Mouse (Mus musculus): ENCODE results near the gene Adipor1.

Adipor1 gene

GRCm38 (mm10) chr1:134415168-134415831, at the start of gene Adipor1:
Gene Adipor1, plus strand, starts transcription at chr1:134415378.
- DNase-seq (ENCODE audit: low spot score in 2 of 2), result peak; percentile 98

- no peak for DNase-seq (ENCODE audit: low spot score in 2 of 2)
These were observed 49.7 kb upstream of the Adipor1 start for GRCm38 (mm10) chr1:134365491-134365890.

- peak; percentile 71 to 81 for DNase-seq (ENCODE audit: low spot score in 2 of 2)
These were observed 46.3 kb upstream of the Adipor1 start for GRCm38 (mm10) chr1:134368777-134369337.

GRCm38 (mm10) chr1:134374124-134374523, 41.1 kb upstream of the Adipor1 start:
- DNase-seq (ENCODE audit: low spot score in 2 of 2), result no peak

- no peak for DNase-seq (ENCODE audit: low spot score in 2 of 2)
These were observed 34.1 kb upstream of the Adipor1 start for GRCm38 (mm10) chr1:134381051-134381450.

GRCm38 (mm10) chr1:134381795-134382625, 33.2 kb upstream of the Adipor1 start:
- peak; percentile 18 to 26 for DNase-seq (ENCODE audit: low spot score in 2 of 2)

GRCm38 (mm10) chr1:134384581-134384980, 30.6 kb upstream of the Adipor1 start:
- DNase-seq (ENCODE audit: low spot score in 2 of 2), result no peak

- DNase-seq (ENCODE audit: low spot score in 2 of 2), result no peak
These were observed 30.0 kb upstream of the Adipor1 start for GRCm38 (mm10) chr1:134385176-134385575.

GRCm38 (mm10) chr1:134385666-134386065, 29.5 kb upstream of the Adipor1 start, which contains the start of gene 4933406M09Rik:
Gene 4933406M09Rik, plus strand, starts transcription at chr1:134385940.
- no peak for DNase-seq (ENCODE audit: low spot score in 2 of 2)

- no peak for DNase-seq (ENCODE audit: low spot score in 2 of 2)
These were observed 21.4 kb upstream of the Adipor1 start for GRCm38 (mm10) chr1:134393827-134394226.

GRCm38 (mm10) chr1:134398210-134398609, 17.0 kb upstream of the Adipor1 start:
- DNase-seq (ENCODE audit: low spot score in 2 of 2), result no peak

GRCm38 (mm10) chr1:134399735-134400134, 15.4 kb upstream of the Adipor1 start:
- DNase-seq (ENCODE audit: low spot score in 2 of 2), result no peak

- peak; percentile 69 to 71 for DNase-seq (ENCODE audit: low spot score in 2 of 2)
These were observed 9.4 kb upstream of the Adipor1 start, which contains the start of gene Cyb5r1 for GRCm38 (mm10) chr1:134405509-134406413. Gene Cyb5r1, plus strand, starts transcription at chr1:134405559.

- DNase-seq (ENCODE audit: low spot score in 2 of 2), result no peak
These were observed 8.8 kb upstream of the Adipor1 start for GRCm38 (mm10) chr1:134406414-134406771.

- DNase-seq (ENCODE audit: low spot score in 2 of 2), result no peak
These were observed 7.1 kb upstream of the Adipor1 start for GRCm38 (mm10) chr1:134408080-134408479.

- no peak for DNase-seq (ENCODE audit: low spot score in 2 of 2)
These were observed 3.2 kb upstream of the Adipor1 start for GRCm38 (mm10) chr1:134411706-134412629.

- DNase-seq (ENCODE audit: low spot score in 2 of 2), result no peak
These were observed 1.1 kb upstream of the Adipor1 start for GRCm38 (mm10) chr1:134414038-134414437.

GRCm38 (mm10) chr1:134414501-134415167, 544 bp upstream of the Adipor1 start:
- no peak for DNase-seq (ENCODE audit: low spot score in 2 of 2)

- no peak for DNase-seq (ENCODE audit: low spot score in 2 of 2)
These were observed 3.3 kb downstream of the Adipor1 start for GRCm38 (mm10) chr1:134418414-134418975.

GRCm38 (mm10) chr1:134419176-134419575, 4.0 kb downstream of the Adipor1 start:
- no peak for DNase-seq (ENCODE audit: low spot score in 2 of 2)
